Mouse (Mus musculus): Measurements from ENCODE around the gene Stxbp1. TPM values are rescaled to one million over a fixed set of nuclear protein-coding genes. Genes with fewer than 3 reads are reported as not detected.
A peak's percentile ranks its signal among the peaks of the same experiment; 100 is the strongest.

Stxbp1 gene
- polyA plus RNA-seq, 1 experiment: 7.0 TPM

GRCm38 (mm10) chr2:32741273-32742172, 105.5 kb downstream of the Stxbp1 start:
- peaks cover 4% of the 10 kb centered on the region; the same call in 1 of the 2 replicates for H3K4me1 ChIP-seq (ENCODE audit: control insufficient read depth, insufficient read depth, insufficient read length, low read length)
- 15% methylated on average over 56 of the region's 58 CpGs for WGBS
- TF ChIP-seq CTCF (IDR thresholded peaks at IDR 0.05; ENCODE audit: extremely low read depth, insufficient read length, insufficient replicate concordance, low read depth, low read length) (no peak), POLR2A (IDR thresholded peaks at IDR 0.05; ENCODE audit: low read depth, low read length) (no peak)
- H3K36me3 ChIP-seq (ENCODE audit: control insufficient read depth, insufficient read depth, low read length): no peaks in the 10 kb centered on the region
- no peak overlapping the region for H3K27ac ChIP-seq (ENCODE audit: insufficient read depth, low read depth, low read length)
- H3K4me3 ChIP-seq (ENCODE audit: low read depth, low read length): peak overlapping the region; percentile 31
- H3K27me3 ChIP-seq (ENCODE audit: control insufficient read depth, insufficient read depth, low read length): peaks cover 14% of the 10 kb centered on the region

- TF ChIP-seq CTCF (IDR thresholded peaks at IDR 0.05; ENCODE audit: extremely low read depth, insufficient read length, insufficient replicate concordance, low read depth, low read length) (no peak), POLR2A (IDR thresholded peaks at IDR 0.05; ENCODE audit: low read depth, low read length) (no peak)
- 11% methylated on average over 11 of the region's 11 CpGs for WGBS
- H3K27me3 ChIP-seq (ENCODE audit: control insufficient read depth, insufficient read depth, low read length): peaks cover 14% of the 10 kb centered on the region
- peak within 1 kb of the TSS; percentile 31 for H3K4me3 ChIP-seq (ENCODE audit: low read depth, low read length)
- no peaks in the 10 kb centered on the region for H3K36me3 ChIP-seq (ENCODE audit: control insufficient read depth, insufficient read depth, low read length)
- H3K4me1 ChIP-seq (ENCODE audit: control insufficient read depth, insufficient read depth, insufficient read length, low read length): peaks cover 6% of the 10 kb centered on the region
- H3K27ac ChIP-seq (ENCODE audit: insufficient read depth, low read depth, low read length): no peak within 1 kb of the TSS
Observed at GRCm38 (mm10) chr2:32740916-32741272, 106.2 kb downstream of the Stxbp1 start, which contains the start of gene 6330409D20Rik. Gene 6330409D20Rik (minus strand): TSS chr2:32741016.

GRCm38 (mm10) chr2:32739311-32739710, 107.7 kb downstream of the Stxbp1 start:
- peaks cover 8% of the 10 kb centered on the region for H3K4me1 ChIP-seq (ENCODE audit: control insufficient read depth, insufficient read depth, insufficient read length, low read length)
- 79% methylated on average over 4 of the region's 4 CpGs for WGBS
- TF ChIP-seq POLR2A (IDR thresholded peaks at IDR 0.05; ENCODE audit: low read depth, low read length) (no peak), CTCF (IDR thresholded peaks at IDR 0.05; ENCODE audit: extremely low read depth, insufficient read length, insufficient replicate concordance, low read depth, low read length) (no peak)

More at GRCm38 (mm10) chr2:32739311-32739710, 107.7 kb downstream of the Stxbp1 start:
- H3K4me3 ChIP-seq (ENCODE audit: low read depth, low read length): no peak overlapping the region
- no peaks in the 10 kb centered on the region for H3K36me3 ChIP-seq (ENCODE audit: control insufficient read depth, insufficient read depth, low read length)
- no peak overlapping the region for H3K27ac ChIP-seq (ENCODE audit: insufficient read depth, low read depth, low read length)
- peaks cover 14% of the 10 kb centered on the region for H3K27me3 ChIP-seq (ENCODE audit: control insufficient read depth, insufficient read depth, low read length)

Other genes with a start within 250 kb of the Stxbp1 start
- 12.5 and 18.2 TPM in 2 replicates for gene St6galnac6, start 247.5 kb downstream of the Stxbp1 start, polyA plus RNA-seq (2012; rRNA removed)
- gene Ak1, start 225.5 kb downstream of the Stxbp1 start, polyA plus RNA-seq (2012; rRNA removed): 3.4 and 3.7 TPM in 2 replicates
- 36.8 and 54.4 TPM in 2 replicates for gene Eng, start 200.7 kb downstream of the Stxbp1 start, polyA plus RNA-seq (2012; rRNA removed)
- gene Fpgs, start 143.1 kb downstream of the Stxbp1 start, polyA plus RNA-seq (2012; rRNA removed): 25.6 and 26.0 TPM in 2 replicates
- gene Cdk9, start 134.2 kb downstream of the Stxbp1 start, polyA plus RNA-seq (2012; rRNA removed): 41.9 and 89.9 TPM in 2 replicates
- gene Sh2d3c, start 126.2 kb downstream of the Stxbp1 start, polyA plus RNA-seq (2012; rRNA removed): 10.9 and 25.3 TPM in 2 replicates
- not detected in 2 replicates for gene 6330409D20Rik, start 106.2 kb downstream of the Stxbp1 start, polyA plus RNA-seq (2012; rRNA removed)
- gene Tor2a, start 90.0 kb downstream of the Stxbp1 start, polyA plus RNA-seq (2012; rRNA removed): 86.2 and 133 TPM in 2 replicates
- gene Ttc16, start 71.6 kb downstream of the Stxbp1 start, polyA plus RNA-seq (2012; rRNA removed): 1.0 and 2.3 TPM in 2 replicates
- gene Ptrh1, start 71.5 kb downstream of the Stxbp1 start, polyA plus RNA-seq (2012; rRNA removed): 28.4 and 65.8 TPM in 2 replicates
- 0.06 TPM in 1 of 2 replicates, not detected in the other for gene Cfap157, start 62.8 kb downstream of the Stxbp1 start, polyA plus RNA-seq (2012; rRNA removed)
- 19.4 and 27.2 TPM in 2 replicates for gene Fam129b, start 28.9 kb upstream of the Stxbp1 start, polyA plus RNA-seq (2012; rRNA removed)
- 80.3 and 161 TPM in 2 replicates for gene Rpl12, start 114.3 kb upstream of the Stxbp1 start, polyA plus RNA-seq (2012; rRNA removed)
- 6.4 and 12.0 TPM in 2 replicates for gene Lrsam1, start 114.4 kb upstream of the Stxbp1 start, polyA plus RNA-seq (2012; rRNA removed)
- 16.6 and 46.7 TPM in 2 replicates for gene Slc2a8, start 134.8 kb upstream of the Stxbp1 start, polyA plus RNA-seq (2012; rRNA removed)